Mouse (Mus musculus): Measurements from ENCODE around the gene Kifc5b. TPM values are rescaled to one million over a fixed set of nuclear protein-coding genes. Genes with fewer than 3 reads are reported as not detected.
"Not testable (repeated sequence)": the region's sequence is repeated elsewhere in the genome, so short reads cannot be mapped to it uniquely, and the experiment has no call there.

Gene Kifc5b
- polyA plus RNA-seq, 1 experiment from 2014 or later = 3.0 TPM

GRCm38 (mm10) chr17:26975415-26975814, 58.5 kb downstream of the Kifc5b start:
- no peaks in the 10 kb centered on the region for H3K27me3 ChIP-seq (replicated peaks; ENCODE audit: control insufficient read depth, insufficient read depth, low read length)
- no peak overlapping the region for H3K27ac ChIP-seq (replicated peaks; ENCODE audit: low read depth, low read length)
- H3K4me1 ChIP-seq (ENCODE audit: control insufficient read depth, insufficient read depth, low read length) = peaks cover 17% of the 10 kb centered on the region
- no peak overlapping the region for H3K9ac ChIP-seq (ENCODE audit: low read depth, low read length)
- H3K4me2 ChIP-seq (ENCODE audit: low read depth, low read length) = no peak overlapping the region
- H3K36me3 ChIP-seq (ENCODE audit: control insufficient read depth, insufficient read depth, low read length) = peaks cover 56% of the 10 kb centered on the region
- no peak overlapping the region for H3K4me3 ChIP-seq (ENCODE audit: low read depth, low read length)
- DNase-seq (ENCODE audit: low spot score) = no peak
- no peak for ATAC-seq (ENCODE audit: low read depth)
- no peaks in the 10 kb centered on the region for H3K9me3 ChIP-seq (ENCODE audit: control insufficient read depth, low read length)

- DNase-seq (ENCODE audit: low spot score); H3K4me3 ChIP-seq (ENCODE audit: low read depth, low read length); H3K9ac ChIP-seq (ENCODE audit: low read depth, low read length); H3K4me2 ChIP-seq (ENCODE audit: low read depth, low read length); H3K9me3 ChIP-seq (ENCODE audit: control insufficient read depth, low read length); H3K4me1 ChIP-seq (ENCODE audit: control insufficient read depth, insufficient read depth, low read length); H3K27ac ChIP-seq (replicated peaks; ENCODE audit: low read depth, low read length); H3K27me3 ChIP-seq (replicated peaks; ENCODE audit: control insufficient read depth, insufficient read depth, low read length); ATAC-seq (ENCODE audit: low read depth): not testable (repeated sequence)
- H3K36me3 ChIP-seq (ENCODE audit: control insufficient read depth, insufficient read depth, low read length) = peaks cover 52% of the 10 kb centered on the region
- WGBS = 94% methylated on average over 6 of the region's 6 CpGs
Measured at GRCm38 (mm10) chr17:26977354-26977753, 60.5 kb downstream of the Kifc5b start.

GRCm38 (mm10) chr17:26979426-26979825, 62.5 kb downstream of the Kifc5b start:
- Histone ChIP-seq H3K9me3 (ENCODE audit: control insufficient read depth, low read length) (no peaks in the 10 kb centered on the region), H3K27ac (replicated peaks; ENCODE audit: low read depth, low read length) (no peak overlapping the region), H3K4me2 (ENCODE audit: low read depth, low read length) (no peak overlapping the region), H3K4me3 (ENCODE audit: low read depth, low read length) (no peak overlapping the region), H3K27me3 (replicated peaks; ENCODE audit: control insufficient read depth, insufficient read depth, low read length) (no peaks in the 10 kb centered on the region), H3K9ac (ENCODE audit: low read depth, low read length) (no peak overlapping the region), H3K4me1 (ENCODE audit: control insufficient read depth, insufficient read depth, low read length) (no peaks in the 10 kb centered on the region), H3K36me3 (ENCODE audit: control insufficient read depth, insufficient read depth, low read length) (peaks cover 50% of the 10 kb centered on the region)
- no peak for ATAC-seq (ENCODE audit: low read depth)
- WGBS = 79% methylated on average over 2 of the region's 2 CpGs
- DNase-seq (ENCODE audit: low spot score) = no peak

- Histone ChIP-seq H3K4me2 (ENCODE audit: low read depth, low read length) (no peak overlapping the region), H3K4me1 (ENCODE audit: control insufficient read depth, insufficient read depth, low read length) (no peaks in the 10 kb centered on the region), H3K9me3 (ENCODE audit: control insufficient read depth, low read length) (no peaks in the 10 kb centered on the region), H3K27me3 (replicated peaks; ENCODE audit: control insufficient read depth, insufficient read depth, low read length) (no peaks in the 10 kb centered on the region), H3K4me3 (ENCODE audit: low read depth, low read length) (no peak overlapping the region), H3K27ac (replicated peaks; ENCODE audit: low read depth, low read length) (no peak overlapping the region), H3K36me3 (ENCODE audit: control insufficient read depth, insufficient read depth, low read length) (peaks cover 35% of the 10 kb centered on the region), H3K9ac (ENCODE audit: low read depth, low read length) (no peak overlapping the region; the same call in 1 of the 2 replicates)
- no peak for DNase-seq (ENCODE audit: low spot score)
- no peak for ATAC-seq (ENCODE audit: low read depth)
- 70% methylated on average over 2 of the region's 2 CpGs for WGBS
Measured at GRCm38 (mm10) chr17:26981050-26981449, 64.2 kb downstream of the Kifc5b start.

Small RNA genes within 50 kb of the gene (microRNA-seq; reads per million reads assigned to microRNA genes)
- gene Gm27775 (ENCODE audit: borderline number of aligned reads) (not detected), gene Mir3083 (ENCODE audit: borderline number of aligned reads) (0.50 reads per million), gene Mir6968 (ENCODE audit: borderline number of aligned reads) (not detected)

Other genes starting within 250 kb of the Kifc5b start
- 4.2 and 5.1 TPM in 2 replicates for gene Crebrf, start 201.4 kb upstream of the Kifc5b start, polyA plus RNA-seq (2014; fragmentation: Nextera tagmentation; extraction: Ambion mirVana)
- gene Bnip1, start 136.0 kb upstream of the Kifc5b start, polyA plus RNA-seq (2014; fragmentation: Nextera tagmentation; extraction: Ambion mirVana) = 38.4 and 40.7 TPM in 2 replicates
- 7.4 and 7.9 TPM in 2 replicates for gene Nkx2-5, start 72.1 kb upstream of the Kifc5b start, polyA plus RNA-seq (2014; fragmentation: Nextera tagmentation; extraction: Ambion mirVana)
- gene Phf1, start 16.0 kb downstream of the Kifc5b start, polyA plus RNA-seq (2014; fragmentation: Nextera tagmentation; extraction: Ambion mirVana) = 10.0 and 12.0 TPM in 2 replicates
- gene Cuta, start 22.5 kb downstream of the Kifc5b start, polyA plus RNA-seq (2014; fragmentation: Nextera tagmentation; extraction: Ambion mirVana) = 142 and 148 TPM in 2 replicates
- gene Syngap1, start 24.2 kb downstream of the Kifc5b start, polyA plus RNA-seq (2014; fragmentation: Nextera tagmentation; extraction: Ambion mirVana) = 1.4 and 2.6 TPM in 2 replicates
- 9.0 and 9.1 TPM in 2 replicates for gene Zbtb9, start 56.1 kb downstream of the Kifc5b start, polyA plus RNA-seq (2014; fragmentation: Nextera tagmentation; extraction: Ambion mirVana)
- 9.0 and 9.8 TPM in 2 replicates for gene Bak1, start 111.9 kb downstream of the Kifc5b start, polyA plus RNA-seq (2014; fragmentation: Nextera tagmentation; extraction: Ambion mirVana)
- 5.0 and 5.5 TPM in 2 replicates for gene Itpr3, start 140.2 kb downstream of the Kifc5b start, polyA plus RNA-seq (2014; fragmentation: Nextera tagmentation; extraction: Ambion mirVana)
- gene Uqcc2, start 216.8 kb downstream of the Kifc5b start, polyA plus RNA-seq (2014; fragmentation: Nextera tagmentation; extraction: Ambion mirVana) = 343 and 350 TPM in 2 replicates